Mouse (Mus musculus) testis, adult 2 months (tissue): ENCODE data around the gene Fam189b.

Experiments used
- CTCF ChIP-seq: fragments of 200-500 bp; IDR thresholded peaks from 2 replicates; pipeline ENCODE4 v1.5.1; 2012; ENCODE audit warnings: low read depth, mild to moderate bottlenecking, inconsistent platforms, low read length, moderate library complexity; ENCODE audit not compliant: control insufficient read depth, insufficient read depth, insufficient replicate concordance
- POLR2A ChIP-seq: fragments of 200-500 bp; IDR thresholded peaks from 2 replicates; pipeline ENCODE4 v1.6.1; 2012; ENCODE audit warnings: low read depth, mild to moderate bottlenecking, inconsistent platforms, low read length, moderate library complexity; ENCODE audit not compliant: control insufficient read depth

- no peak for TF ChIP-seq POLR2A
- TF ChIP-seq CTCF, result no peak
Observed at GRCm38 (mm10) chr3:89144821-89145220, 38.1 kb upstream of the Fam189b start.
